Mouse (Mus musculus): ENCODE results near the gene Slc9a3r1. TPM values are rescaled to one million over a fixed set of nuclear protein-coding genes. Genes with fewer than 3 reads are reported as not detected.

Slc9a3r1 gene
- polyA plus RNA-seq, 1 experiment from 2014 or later = 29.5 TPM

GRCm38 (mm10) chr11:115194693-115195092 lies 31.6 kb downstream of the Slc9a3r1 start:
- H3K4me3 ChIP-seq (ENCODE audit: low read depth, low read length) = no peak overlapping the region
- H3K27ac ChIP-seq (ENCODE audit: low read depth, low read length) = no peak overlapping the region
- WGBS = 91% methylated on average over 6 of the region's 6 CpGs
- no peaks in the 10 kb centered on the region for H3K9me3 ChIP-seq (ENCODE audit: control insufficient read depth, low read length)
- H3K27me3 ChIP-seq (ENCODE audit: control insufficient read depth, insufficient read depth, low read length) = no peaks in the 10 kb centered on the region; the same call in 1 of the 2 replicates
- H3K36me3 ChIP-seq (ENCODE audit: control insufficient read depth, insufficient read depth, low read length) = no peaks in the 10 kb centered on the region
- 0 out of 2 replicates have a peak, but pooled peaks cover 4% of the 10 kb centered on the region for H3K4me1 ChIP-seq (replicated peaks; ENCODE audit: control insufficient read depth, insufficient read depth, low read length)
- DNase-seq (ENCODE audit: low spot score) = no peak
- H3K9ac ChIP-seq (ENCODE audit: low read depth, low read length) = no peak overlapping the region
- ATAC-seq (ENCODE audit: low FRiP score) = no peak
- H3K4me2 ChIP-seq (replicated peaks; ENCODE audit: low read depth, low read length) = no peak overlapping the region

DNA sequence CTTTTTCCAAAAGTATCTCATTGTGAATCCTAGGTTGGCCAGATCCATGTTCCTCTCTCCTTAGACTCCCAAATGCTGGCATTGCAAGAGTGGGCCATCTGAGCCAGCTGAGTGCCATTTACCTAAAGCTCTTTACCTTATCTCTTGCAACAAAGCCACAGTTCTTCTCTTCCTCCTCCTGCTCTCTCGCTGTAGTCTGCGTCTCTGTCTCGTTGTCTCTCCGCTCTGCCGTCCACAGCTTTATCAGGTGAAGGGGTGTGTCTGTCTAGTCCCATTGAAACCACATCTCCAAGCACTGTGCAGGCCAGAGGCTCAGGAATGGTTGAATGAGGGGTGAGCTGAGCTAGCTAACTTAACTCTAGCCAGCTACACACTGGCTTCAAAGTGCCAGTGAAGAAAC lies 32.8 kb downstream of the Slc9a3r1 start:
- Histone ChIP-seq H3K27ac (ENCODE audit: low read depth, low read length) (no peak overlapping the region), H3K27me3 (ENCODE audit: control insufficient read depth, insufficient read depth, low read length) (no peaks in the 10 kb centered on the region; the same call in 1 of the 2 replicates), H3K36me3 (ENCODE audit: control insufficient read depth, insufficient read depth, low read length) (no peaks in the 10 kb centered on the region), H3K4me2 (replicated peaks; ENCODE audit: low read depth, low read length) (no peak overlapping the region), H3K4me1 (replicated peaks; ENCODE audit: control insufficient read depth, insufficient read depth, low read length) (peaks cover 4% of the 10 kb centered on the region; the same call in 1 of the 2 replicates), H3K9me3 (ENCODE audit: control insufficient read depth, low read length) (no peaks in the 10 kb centered on the region), H3K9ac (ENCODE audit: low read depth, low read length) (no peak overlapping the region), H3K4me3 (ENCODE audit: low read depth, low read length) (no peak overlapping the region)
- DNase-seq (ENCODE audit: low spot score) (no peak), ATAC-seq (ENCODE audit: low FRiP score) (no peak)
- 86% methylated on average over 5 of the region's 5 CpGs for WGBS

- ATAC-seq (ENCODE audit: low FRiP score) (no peak), DNase-seq (ENCODE audit: low spot score) (no peak)
- Histone ChIP-seq H3K4me2 (replicated peaks; ENCODE audit: low read depth, low read length) (no peak overlapping the region), H3K36me3 (ENCODE audit: control insufficient read depth, insufficient read depth, low read length) (no peaks in the 10 kb centered on the region), H3K9me3 (ENCODE audit: control insufficient read depth, low read length) (no peaks in the 10 kb centered on the region), H3K27ac (ENCODE audit: low read depth, low read length) (no peak overlapping the region), H3K9ac (ENCODE audit: low read depth, low read length) (no peak overlapping the region), H3K27me3 (ENCODE audit: control insufficient read depth, insufficient read depth, low read length) (no peaks in the 10 kb centered on the region; the same call in 1 of the 2 replicates), H3K4me1 (replicated peaks; ENCODE audit: control insufficient read depth, insufficient read depth, low read length) (peaks cover 4% of the 10 kb centered on the region; the same call in 1 of the 2 replicates), H3K4me3 (ENCODE audit: low read depth, low read length) (no peak overlapping the region)
- WGBS = 79% methylated on average over 8 of the region's 8 CpGs
Measured at GRCm38 (mm10) chr11:115197558-115197957, 34.4 kb downstream of the Slc9a3r1 start.

DNA sequence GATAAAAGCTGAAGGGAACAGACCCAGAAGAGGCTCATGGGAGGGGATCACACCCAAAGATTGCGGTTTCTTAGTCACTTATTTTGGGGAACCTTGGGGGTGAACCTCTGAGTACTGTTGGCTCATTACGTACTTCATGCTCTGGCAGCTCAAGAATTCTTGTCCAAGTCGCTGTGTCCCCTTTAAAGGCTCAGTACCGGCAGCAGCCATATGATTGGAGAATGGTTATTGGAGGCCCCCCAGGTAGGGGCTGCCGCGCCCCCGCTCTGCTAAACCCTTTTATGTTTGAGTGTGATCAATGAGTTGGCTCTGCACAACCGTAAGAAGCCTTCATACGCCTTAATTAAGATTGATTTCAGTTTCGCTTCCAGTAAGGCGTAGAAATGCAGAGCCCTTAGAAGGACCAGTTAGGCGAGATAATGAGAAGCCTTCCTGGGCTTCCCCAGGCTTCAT lies 35.8 kb downstream of the Slc9a3r1 start:
- no peak overlapping the region for H3K4me2 ChIP-seq (replicated peaks; ENCODE audit: low read depth, low read length)
- H3K4me3 ChIP-seq (ENCODE audit: low read depth, low read length) = no peak overlapping the region
- H3K36me3 ChIP-seq (ENCODE audit: control insufficient read depth, insufficient read depth, low read length) = no peaks in the 10 kb centered on the region
- H3K9me3 ChIP-seq (ENCODE audit: control insufficient read depth, low read length) = no peaks in the 10 kb centered on the region
- no peak overlapping the region for H3K9ac ChIP-seq (ENCODE audit: low read depth, low read length)
- DNase-seq (ENCODE audit: low spot score) (no peak), ATAC-seq (ENCODE audit: low FRiP score) (peak; percentile 47; the same call in 1 of the 2 replicates)
- no peak overlapping the region for H3K27ac ChIP-seq (ENCODE audit: low read depth, low read length)
- WGBS = 45% methylated on average over 12 of the region's 12 CpGs
- H3K27me3 ChIP-seq (ENCODE audit: control insufficient read depth, insufficient read depth, low read length) = no peaks in the 10 kb centered on the region; the same call in 1 of the 2 replicates
- H3K4me1 ChIP-seq (replicated peaks; ENCODE audit: control insufficient read depth, insufficient read depth, low read length) = peaks cover 6% of the 10 kb centered on the region; the same call in 1 of the 2 replicates

- DNase-seq (ENCODE audit: low spot score) = no peak
- peaks cover 6% of the 10 kb centered on the region for H3K4me1 ChIP-seq (replicated peaks; ENCODE audit: control insufficient read depth, insufficient read depth, low read length)
- 92% methylated on average over 4 of the region's 4 CpGs for WGBS
- no peaks in the 10 kb centered on the region; the same call in 1 of the 2 replicates for H3K27me3 ChIP-seq (ENCODE audit: control insufficient read depth, insufficient read depth, low read length)
- H3K4me3 ChIP-seq (ENCODE audit: low read depth, low read length) = no peak overlapping the region
- ATAC-seq (ENCODE audit: low FRiP score) = no peak
- no peak overlapping the region for H3K4me2 ChIP-seq (replicated peaks; ENCODE audit: low read depth, low read length)
- no peak overlapping the region for H3K9ac ChIP-seq (ENCODE audit: low read depth, low read length)
- H3K9me3 ChIP-seq (ENCODE audit: control insufficient read depth, low read length) = no peaks in the 10 kb centered on the region
- H3K27ac ChIP-seq (ENCODE audit: low read depth, low read length) = no peak overlapping the region
- H3K36me3 ChIP-seq (ENCODE audit: control insufficient read depth, insufficient read depth, low read length) = no peaks in the 10 kb centered on the region; the same call in 1 of the 2 replicates
Measured at GRCm38 (mm10) chr11:115200520-115200919, 37.4 kb downstream of the Slc9a3r1 start.

GRCm38 (mm10) chr11:115202316-115202715 lies 39.2 kb downstream of the Slc9a3r1 start:
- H3K4me2 ChIP-seq (replicated peaks; ENCODE audit: low read depth, low read length) = no peak overlapping the region
- peak; percentile 88 for DNase-seq (ENCODE audit: low spot score)
- no peaks in the 10 kb centered on the region for H3K27me3 ChIP-seq (ENCODE audit: control insufficient read depth, insufficient read depth, low read length)
- H3K36me3 ChIP-seq (ENCODE audit: control insufficient read depth, insufficient read depth, low read length) = no peaks in the 10 kb centered on the region; the same call in 1 of the 2 replicates
- no peak overlapping the region for H3K4me3 ChIP-seq (ENCODE audit: low read depth, low read length)
- H3K27ac ChIP-seq (ENCODE audit: low read depth, low read length) = no peak overlapping the region
- H3K9me3 ChIP-seq (ENCODE audit: control insufficient read depth, low read length) = no peaks in the 10 kb centered on the region
- peaks cover 6% of the 10 kb centered on the region for H3K4me1 ChIP-seq (replicated peaks; ENCODE audit: control insufficient read depth, insufficient read depth, low read length)
- ATAC-seq (ENCODE audit: low FRiP score) = peak; percentile 61
- no peak overlapping the region for H3K9ac ChIP-seq (ENCODE audit: low read depth, low read length)
- 12% methylated on average over 12 of the region's 12 CpGs for WGBS

- Histone ChIP-seq H3K27ac (ENCODE audit: low read depth, low read length) (no peak overlapping the region), H3K4me1 (replicated peaks; ENCODE audit: control insufficient read depth, insufficient read depth, low read length) (peaks cover 6% of the 10 kb centered on the region), H3K27me3 (ENCODE audit: control insufficient read depth, insufficient read depth, low read length) (no peaks in the 10 kb centered on the region), H3K36me3 (ENCODE audit: control insufficient read depth, insufficient read depth, low read length) (no peaks in the 10 kb centered on the region; the same call in 1 of the 2 replicates), H3K9me3 (ENCODE audit: control insufficient read depth, low read length) (no peaks in the 10 kb centered on the region), H3K9ac (ENCODE audit: low read depth, low read length) (no peak overlapping the region), H3K4me2 (replicated peaks; ENCODE audit: low read depth, low read length) (no peak overlapping the region), H3K4me3 (ENCODE audit: low read depth, low read length) (no peak overlapping the region)
- ATAC-seq (ENCODE audit: low FRiP score) = no peak
- no peak for DNase-seq (ENCODE audit: low spot score)
- 88% methylated on average over 9 of the region's 9 CpGs for WGBS
Measured at GRCm38 (mm10) chr11:115202756-115203155, 39.6 kb downstream of the Slc9a3r1 start.

DNA sequence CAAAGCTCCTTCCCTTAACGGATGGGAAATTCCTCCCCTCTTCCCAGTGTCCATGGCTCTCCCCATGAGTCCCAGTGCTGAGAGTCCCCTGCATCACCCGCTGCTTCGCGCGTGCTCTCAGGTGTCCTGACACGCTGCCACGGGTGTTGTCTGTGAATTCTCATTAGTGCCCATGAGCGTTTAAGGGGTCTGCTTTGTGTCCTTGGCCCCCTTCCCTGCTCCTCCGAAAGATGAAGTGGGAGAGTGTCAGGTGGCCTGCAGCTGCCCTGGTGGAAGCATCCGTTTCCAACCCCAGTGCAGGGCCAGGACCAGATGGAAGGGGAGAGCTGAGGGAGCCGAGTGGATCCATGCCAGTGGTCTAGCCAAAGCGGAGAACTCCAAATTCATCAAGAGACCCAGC lies 45.0 kb downstream of the Slc9a3r1 start:
- Histone ChIP-seq H3K4me2 (replicated peaks; ENCODE audit: low read depth, low read length) (no peak overlapping the region), H3K9me3 (ENCODE audit: control insufficient read depth, low read length) (no peaks in the 10 kb centered on the region), H3K4me3 (ENCODE audit: low read depth, low read length) (no peak overlapping the region), H3K9ac (ENCODE audit: low read depth, low read length) (no peak overlapping the region), H3K4me1 (replicated peaks; ENCODE audit: control insufficient read depth, insufficient read depth, low read length) (no peaks in the 10 kb centered on the region; the same call in none of the 2 replicates), H3K27me3 (ENCODE audit: control insufficient read depth, insufficient read depth, low read length) (no peaks in the 10 kb centered on the region), H3K27ac (ENCODE audit: low read depth, low read length) (no peak overlapping the region), H3K36me3 (ENCODE audit: control insufficient read depth, insufficient read depth, low read length) (no peaks in the 10 kb centered on the region; the same call in 1 of the 2 replicates)
- WGBS = 77% methylated on average over 12 of the region's 12 CpGs
- DNase-seq (ENCODE audit: low spot score) (no peak), ATAC-seq (ENCODE audit: low FRiP score) (no peak)
